ENCODE assay signal across 9 mouse cellular contexts in the genomic region with DNA sequence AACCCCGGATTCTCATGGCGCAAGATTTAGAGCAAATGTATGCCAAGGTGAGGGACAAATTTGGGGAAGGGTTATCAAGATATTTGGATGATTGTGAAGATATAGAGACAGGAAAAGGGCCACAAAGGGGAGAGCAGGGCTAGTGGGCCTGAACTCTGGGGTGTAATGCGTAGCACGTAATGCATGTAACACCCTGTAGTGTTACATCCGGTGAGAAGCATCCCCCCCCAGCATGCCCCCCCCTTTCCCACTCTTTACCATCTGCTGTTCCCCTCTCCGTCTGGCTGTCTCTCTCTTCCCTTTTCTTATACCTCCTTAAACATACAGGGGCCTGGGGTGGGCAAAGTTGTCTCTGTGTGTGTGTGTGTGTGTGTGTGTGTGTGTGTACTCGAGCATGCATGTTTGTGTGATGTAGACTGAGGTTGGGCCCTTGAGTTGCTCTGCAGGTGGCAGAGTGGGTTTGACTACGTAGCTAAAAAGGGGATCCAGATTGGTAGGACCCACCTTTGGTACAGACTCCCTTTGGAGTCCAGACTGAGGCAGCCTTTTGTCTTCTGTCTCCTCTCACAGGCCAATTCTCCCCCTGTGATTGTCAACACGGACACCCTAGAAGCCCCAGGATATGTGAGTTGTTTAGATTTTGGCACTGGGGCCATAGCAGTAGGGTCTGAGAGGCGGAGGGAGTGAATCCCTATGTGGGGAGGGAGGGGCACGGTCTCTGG. TPM values are rescaled to one million over a fixed set of nuclear protein-coding genes. Genes with fewer than 3 reads are reported as not detected.
DNase-seq lines count a peak whose midpoint lies in the region; ATAC-seq and TF ChIP-seq lines count a peak whose summit lies in the region.
"Had no signal": no experiment of that assay in that cellular context is flagged by ENCODE, and none has a peak within 500 bp of the region (broad histone marks: within the 10 kb centered on the region; RNA-seq: fewer than 3 reads in every experiment).

No protein-coding gene starts in this region.

- H3K36me3 ChIP-seq in liver, embryonic 11.5 days (ENCODE audit: control insufficient read depth, insufficient read depth, low read length), result peaks cover 14% of the 10 kb centered on the region; the same call in 1 of the 2 replicates
- peaks cover 48% of the 10 kb centered on the region for H3K36me3 ChIP-seq in forebrain, embryonic 10.5 days (replicated peaks)
- H3K36me3 ChIP-seq in intestine, postnatal 0 days (ENCODE audit: control insufficient read depth, insufficient read depth), result peaks cover 10% of the 10 kb centered on the region; the same call in 1 of the 2 replicates

- H3K4me3 ChIP-seq in liver, embryonic 11.5 days (ENCODE audit: low read depth, low read length), result no peak overlapping the region
- peak overlapping the region; percentile 48 for H3K4me3 ChIP-seq in forebrain, embryonic 10.5 days
- H3K4me3 ChIP-seq in intestine, postnatal 0 days (ENCODE audit: low read depth, low read length), result no peak overlapping the region
- H3K4me3 ChIP-seq in olfactory bulb, adult 2 months (ENCODE audit: insufficient read depth, low read depth, low read length), result peak overlapping the region; percentile 44

- H3K9me3 ChIP-seq in liver, embryonic 11.5 days (ENCODE audit: control insufficient read depth, low read length), result no peaks in the 10 kb centered on the region
- no peaks in the 10 kb centered on the region for H3K9me3 ChIP-seq in forebrain, embryonic 10.5 days
- no peaks in the 10 kb centered on the region for H3K9me3 ChIP-seq in intestine, postnatal 0 days (ENCODE audit: control insufficient read depth)

- peaks cover 39% of the 10 kb centered on the region for H3K4me1 ChIP-seq in liver, embryonic 11.5 days (replicated peaks; ENCODE audit: control insufficient read depth, insufficient read depth, low read length)
- H3K4me1 ChIP-seq in forebrain, embryonic 10.5 days, result peaks cover 63% of the 10 kb centered on the region
- peaks cover 5% of the 10 kb centered on the region for H3K4me1 ChIP-seq in intestine, postnatal 0 days (replicated peaks; ENCODE audit: control insufficient read depth, insufficient read depth, low read length)
- peaks cover 49% of the 10 kb centered on the region for H3K4me1 ChIP-seq in olfactory bulb, adult 2 months (ENCODE audit: control insufficient read depth, insufficient read depth, low read length)

- DNase-seq in liver, embryonic 11.5 days (ENCODE audit: low spot score), result no peak
- DNase-seq in liver, result no peak
- DNase-seq in forebrain, embryonic 10.5 days (ENCODE audit: extremely low spot score, low spot score), result no peak
- no peak for DNase-seq in left cerebral cortex, postnatal 4 days
- DNase-seq in layer of hippocampus, postnatal 14 days (ENCODE audit: low spot score in 2 of 2), result no peak
- DNase-seq in frontal cortex, postnatal 14 days (ENCODE audit: low spot score in 2 of 2), result no peak

- no peak for TF ChIP-seq POLR2A in olfactory bulb, adult 2 months (IDR thresholded peaks at IDR 0.05; ENCODE audit: insufficient read depth, low read depth, low read length)

- no peak for TF ChIP-seq CTCF in intestine, postnatal 0 days (IDR thresholded peaks at IDR 0.05; ENCODE audit: low read depth)
- no peak for TF ChIP-seq CTCF in olfactory bulb, adult 2 months (IDR thresholded peaks at IDR 0.05; ENCODE audit: insufficient read depth, low read depth, low read length)

- H3K9ac ChIP-seq in liver, embryonic 11.5 days (ENCODE audit: low read depth, low read length), result no peak overlapping the region
- no peak overlapping the region for H3K9ac ChIP-seq in intestine, postnatal 0 days (ENCODE audit: low read depth, low read length)

- intact Hi-C loops in left cerebral cortex, postnatal 4 days (cut with DNase I), result no loop called here

- WGBS in liver, embryonic 11.5 days, result 58% methylated on average over 11 of the region's 11 CpGs
- 44% methylated on average over 11 of the region's 11 CpGs for WGBS in forebrain, embryonic 10.5 days
- 41% methylated on average over 11 of the region's 11 CpGs for WGBS in intestine, postnatal 0 days
- WGBS in olfactory bulb, adult 2 months, result 23% methylated on average over 11 of the region's 11 CpGs

- no peak for ATAC-seq in liver, embryonic 11.5 days (replicated peaks; ENCODE audit: low FRiP score)
- no peak for ATAC-seq in intestine, postnatal 0 days

- H3K27ac ChIP-seq in liver, embryonic 11.5 days (ENCODE audit: low read depth, low read length), result no peak overlapping the region
- H3K27ac ChIP-seq in forebrain, embryonic 10.5 days, result peak overlapping the region; percentile 85
- H3K27ac ChIP-seq in intestine, postnatal 0 days (ENCODE audit: low read depth, low read length), result no peak overlapping the region
- H3K27ac ChIP-seq in olfactory bulb, adult 2 months (ENCODE audit: insufficient read depth, low read depth, low read length), result peak overlapping the region; percentile 53; the same call in 1 of the 2 replicates

- peak overlapping the region; percentile 46 for H3K4me2 ChIP-seq in liver, embryonic 11.5 days
- H3K4me2 ChIP-seq in intestine, postnatal 0 days (replicated peaks; ENCODE audit: low read depth), result peak overlapping the region; percentile 47

- H3K27me3 ChIP-seq in liver, embryonic 11.5 days (replicated peaks; ENCODE audit: control insufficient read depth, insufficient read depth, low read length), result no peaks in the 10 kb centered on the region
- H3K27me3 ChIP-seq in forebrain, embryonic 10.5 days (ENCODE audit: poor library complexity, severe bottlenecking), result no peaks in the 10 kb centered on the region
- peaks cover 12% of the 10 kb centered on the region; the same call in 1 of the 2 replicates for H3K27me3 ChIP-seq in intestine, postnatal 0 days (replicated peaks; ENCODE audit: control insufficient read depth, insufficient read depth, low read length)
- H3K27me3 ChIP-seq: Patski had no signal

RNA-seq across cellular contexts. Expression of a gene that starts 13.2 kb away (rescaled TPM):
- polyA plus RNA-seq in liver, embryonic 11.5 days (2014; fragmentation: Nextera tagmentation; extraction: Ambion mirVana), result 9.3 and 9.4 TPM in 2 replicates
- 13.8 and 15.5 TPM in 2 replicates for polyA plus RNA-seq in forebrain, embryonic 10.5 days (2016; fragmentation: Nextera tagmentation; extraction: Ambion mirVana)
- 1.4 and 1.8 TPM in 2 replicates for polyA plus RNA-seq in intestine, postnatal 0 days (2015; fragmentation: Nextera tagmentation; extraction: Ambion mirVana)
- 210 and 442 TPM in 2 replicates for polyA plus RNA-seq in olfactory bulb, adult 2 months (2012; ENCODE audit: insufficient read depth, insufficient read length, low replicate concordance, missing spikeins)
- 100 to 1,000 TPM; 496 to 497 TPM for total RNA-seq in left cerebral cortex, postnatal 4 days (2021)
- 100 to 1,000 TPM; 845 to 900 TPM for total RNA-seq in layer of hippocampus, postnatal 14 days (2021)

RNA-seq across cellular contexts. Expression of a gene that starts 14.8 kb away (rescaled TPM):
- 85.7 and 89.7 TPM in 2 replicates for polyA plus RNA-seq in liver, embryonic 11.5 days (2014; fragmentation: Nextera tagmentation; extraction: Ambion mirVana)
- polyA plus RNA-seq in forebrain, embryonic 10.5 days (2016; fragmentation: Nextera tagmentation; extraction: Ambion mirVana), result 41.0 and 44.1 TPM in 2 replicates
- 203 and 215 TPM in 2 replicates for polyA plus RNA-seq in intestine, postnatal 0 days (2015; fragmentation: Nextera tagmentation; extraction: Ambion mirVana)
- not detected in 2 replicates for polyA plus RNA-seq in olfactory bulb, adult 2 months (2012; ENCODE audit: insufficient read depth, insufficient read length, low replicate concordance, missing spikeins)
- 10 to 100 TPM; 44.8 to 45.0 TPM for total RNA-seq in left cerebral cortex, postnatal 4 days (2021)
- total RNA-seq in layer of hippocampus, postnatal 14 days (2021), result 10 to 100 TPM; 62.3 to 69.2 TPM

RNA-seq across cellular contexts. Expression of a gene that starts 23.9 kb away (rescaled TPM):
- polyA plus RNA-seq in liver, embryonic 11.5 days (2014; fragmentation: Nextera tagmentation; extraction: Ambion mirVana), result 0.40 and 0.66 TPM in 2 replicates
- 0.71 and 1.2 TPM in 2 replicates for polyA plus RNA-seq in forebrain, embryonic 10.5 days (2016; fragmentation: Nextera tagmentation; extraction: Ambion mirVana)
- polyA plus RNA-seq in intestine, postnatal 0 days (2015; fragmentation: Nextera tagmentation; extraction: Ambion mirVana), result not detected in 2 replicates
- not detected in 2 replicates for polyA plus RNA-seq in olfactory bulb, adult 2 months (2012; ENCODE audit: insufficient read depth, insufficient read length, low replicate concordance, missing spikeins)
- total RNA-seq in left cerebral cortex, postnatal 4 days (2021), result 1 to 10 TPM; 3.7 to 3.9 TPM
- 1 to 10 TPM in 1 of 2 experiments, under 1 TPM in 1; 0.88 to 1.0 TPM for total RNA-seq in layer of hippocampus, postnatal 14 days (2021)
- polyA plus RNA-seq: Patski had no signal

RNA-seq across cellular contexts. Expression of a gene that starts 29.6 kb away (rescaled TPM):
- polyA plus RNA-seq in liver, embryonic 11.5 days (2014; fragmentation: Nextera tagmentation; extraction: Ambion mirVana), result 22.1 and 23.3 TPM in 2 replicates
- polyA plus RNA-seq in forebrain, embryonic 10.5 days (2016; fragmentation: Nextera tagmentation; extraction: Ambion mirVana), result 44.3 and 51.6 TPM in 2 replicates
- 9.1 TPM in 2 replicates for polyA plus RNA-seq in intestine, postnatal 0 days (2015; fragmentation: Nextera tagmentation; extraction: Ambion mirVana)
- polyA plus RNA-seq in olfactory bulb, adult 2 months (2012; ENCODE audit: insufficient read depth, insufficient read length, low replicate concordance, missing spikeins), result not detected in 2 replicates
- total RNA-seq in left cerebral cortex, postnatal 4 days (2021), result 10 to 100 TPM; 38.8 to 40.1 TPM
- 10 to 100 TPM; 29.3 to 29.7 TPM for total RNA-seq in layer of hippocampus, postnatal 14 days (2021)

RNA-seq across cellular contexts. Expression of a gene that starts 34.4 kb away (rescaled TPM):
- polyA plus RNA-seq in liver, embryonic 11.5 days (2014; fragmentation: Nextera tagmentation; extraction: Ambion mirVana), result 33.2 and 36.6 TPM in 2 replicates
- 94.5 and 96.2 TPM in 2 replicates for polyA plus RNA-seq in forebrain, embryonic 10.5 days (2016; fragmentation: Nextera tagmentation; extraction: Ambion mirVana)
- polyA plus RNA-seq in intestine, postnatal 0 days (2015; fragmentation: Nextera tagmentation; extraction: Ambion mirVana), result 32.6 and 37.7 TPM in 2 replicates
- polyA plus RNA-seq in olfactory bulb, adult 2 months (2012; ENCODE audit: insufficient read depth, insufficient read length, low replicate concordance, missing spikeins), result not detected in 2 replicates
- total RNA-seq in left cerebral cortex, postnatal 4 days (2021), result 10 to 100 TPM; 46.2 to 48.7 TPM
- 10 to 100 TPM; 38.0 to 40.0 TPM for total RNA-seq in layer of hippocampus, postnatal 14 days (2021)

Comparison
In these comparisons a context has a peak if more than half of its experiments do, and no peak if none do; other contexts are left out.
1. H3K27ac ChIP-seq: peak in forebrain, embryonic 10.5 days (single experiment) and olfactory bulb, adult 2 months (single experiment); none in liver, embryonic 11.5 days (single experiment) and intestine, postnatal 0 days (single experiment).
2. H3K4me3 ChIP-seq: peak in forebrain, embryonic 10.5 days (single experiment) and olfactory bulb, adult 2 months (single experiment); none in liver, embryonic 11.5 days (single experiment) and intestine, postnatal 0 days (single experiment).
3. RNA of a gene that starts 13.2 kb away (polyA plus RNA-seq): 210 to 442 TPM in olfactory bulb, adult 2 months; 13.8 to 15.5 TPM in forebrain, embryonic 10.5 days, 9.3 to 9.4 TPM in liver, embryonic 11.5 days and 1.4 to 1.8 TPM in intestine, postnatal 0 days; every median in the first group is over 10 times any median in the second.